Mouse (Mus musculus): ENCODE measurements at regions not wholly inside any gene's neighbourhood (a gene's known extent, or its start where the extent isn't known, plus 50 kb on each side); places are given as distances from the start of the nearest gene placed in this dataset.

- DNase-seq (ENCODE audit: low read depth) = no peak
Observed at GRCm38 (mm10) chrX:47330969-47331368, 561.8 kb downstream of the Smarca1 start.

GRCm38 (mm10) chrX:47328817-47329216, 564.0 kb downstream of the Smarca1 start:
- peak; percentile 1 for DNase-seq (ENCODE audit: low read depth)

- no peak for DNase-seq (ENCODE audit: low read depth)
Observed at GRCm38 (mm10) chrX:47315810-47316209, 577.0 kb downstream of the Smarca1 start.

GRCm38 (mm10) chrX:47307140-47307539, 585.6 kb downstream of the Smarca1 start:
- no peak for DNase-seq (ENCODE audit: low read depth)

GRCm38 (mm10) chrX:47303547-47303946, 589.2 kb downstream of the Smarca1 start:
- no peak for DNase-seq (ENCODE audit: low read depth)

- DNase-seq (ENCODE audit: low read depth) = no peak
Observed at GRCm38 (mm10) chrX:47292548-47293147, 600.1 kb downstream of the Smarca1 start.

All from 416B (cell line).